Mouse (Mus musculus) olfactory bulb, adult 2 months (tissue): ENCODE data around the gene Msantd3.

Experiments used
- CTCF ChIP-seq: fragments of 200-500 bp; IDR thresholded peaks from 2 replicates; pipeline ENCODE4 v1.5.1; 2012; ENCODE audit warnings: low read depth, mild to moderate bottlenecking, low read length, moderate library complexity; ENCODE audit not compliant: insufficient read depth
- POLR2A ChIP-seq: fragments of 200-500 bp; IDR thresholded peaks from 2 replicates; pipeline ENCODE4 v1.6.1; 2012; ENCODE audit warnings: mild to moderate bottlenecking, low read depth, low read length, moderate library complexity; ENCODE audit not compliant: insufficient read depth

GRCm38 (mm10) chr4:48543071-48543865, 3.5 kb downstream of the Msantd3 start:
- TF ChIP-seq CTCF (no peak), POLR2A (no peak)
